9 mouse cellular contexts compared by ENCODE assay signal in genomic region chr1:154156177-154157062, GRCm38 (mm10). TPM values are rescaled to one million over a fixed set of nuclear protein-coding genes. Genes with fewer than 3 reads are reported as not detected.
DNase-seq lines count a peak whose midpoint lies in the region; ATAC-seq and TF ChIP-seq lines count a peak whose summit lies in the region.
"Had no signal": no experiment of that assay in that cellular context is flagged by ENCODE, and none has a peak within 500 bp of the region (broad histone marks: within the 10 kb centered on the region; RNA-seq: fewer than 3 reads in every experiment).

No protein-coding gene starts in this region.

- no peak overlapping the region for H3K4me3 ChIP-seq in C2C12 (ENCODE audit: insufficient read depth, poor library complexity, severe bottlenecking)
- no peak overlapping the region for H3K4me3 ChIP-seq in forebrain, embryonic 11.5 days (ENCODE audit: low read depth, low read length)
- no peak overlapping the region for H3K4me3 ChIP-seq in neural tube, embryonic 12.5 days

- peak overlapping the region; percentile 24; the same call in 1 of the 2 replicates for H3K9ac ChIP-seq in forebrain, embryonic 11.5 days (ENCODE audit: low read length)
- H3K9ac ChIP-seq in neural tube, embryonic 12.5 days, result no peak overlapping the region

- peak overlapping the region; percentile 79 for H3K27ac ChIP-seq in forebrain, embryonic 11.5 days (ENCODE audit: low read depth, low read length)
- H3K27ac ChIP-seq in neural tube, embryonic 12.5 days, result peak overlapping the region; percentile 37; the same call in 1 of the 2 replicates

- WGBS in forebrain, embryonic 11.5 days, result 51% methylated on average over 14 of the region's 14 CpGs
- 52% methylated on average over 14 of the region's 14 CpGs for WGBS in neural tube, embryonic 12.5 days

- no peak overlapping the region for H3ac ChIP-seq in C2C12 (ENCODE audit: control insufficient read depth, insufficient read length, low read depth)

- H3K36me3 ChIP-seq in C2C12 (ENCODE audit: control insufficient read depth, insufficient read depth), result no peaks in the 10 kb centered on the region
- H3K36me3 ChIP-seq in forebrain, embryonic 11.5 days (ENCODE audit: control insufficient read depth, insufficient read depth, low read length), result no peaks in the 10 kb centered on the region
- no peaks in the 10 kb centered on the region for H3K36me3 ChIP-seq in neural tube, embryonic 12.5 days

- no peaks in the 10 kb centered on the region for H3K9me3 ChIP-seq in forebrain, embryonic 11.5 days (ENCODE audit: control insufficient read depth, low read length)
- no peaks in the 10 kb centered on the region for H3K9me3 ChIP-seq in neural tube, embryonic 12.5 days

- peak; percentile 35 for DNase-seq in embryo, embryonic 10 days (ENCODE audit: low spot score)
- DNase-seq in embryo, embryonic 9.5 days (ENCODE audit: extremely low spot score), result no peak
- peak; percentile 55 for DNase-seq in forebrain, embryonic 11.5 days (ENCODE audit: low spot score)
- DNase-seq in left cerebral cortex, postnatal 10 days (ENCODE audit: extremely low spot score in 1 of 2, low spot score in 2 of 2), result peak; percentile 32 to 61
- no peak for DNase-seq in thymus, postnatal 0 days (ENCODE audit: low spot score)

- peaks cover 7% of the 10 kb centered on the region; the same call in 1 of the 2 replicates for H3K4me1 ChIP-seq in forebrain, embryonic 11.5 days (replicated peaks; ENCODE audit: control insufficient read depth, insufficient read depth, low read length)
- H3K4me1 ChIP-seq in neural tube, embryonic 12.5 days, result peaks cover 3% of the 10 kb centered on the region

- no peaks in the 10 kb centered on the region for H3K79me3 ChIP-seq in C2C12 (ENCODE audit: low read depth)

- no peak overlapping the region for H3K4me2 ChIP-seq in forebrain, embryonic 11.5 days (ENCODE audit: low read depth, low read length, severe bottlenecking)
- no peak overlapping the region for H3K4me2 ChIP-seq in neural tube, embryonic 12.5 days (replicated peaks)

- ATAC-seq in forebrain, embryonic 11.5 days (replicated peaks; ENCODE audit: low FRiP score), result peak; percentile 96
- peak; percentile 94 for ATAC-seq in neural tube, embryonic 12.5 days (ENCODE audit: low FRiP score, low read depth)
- no peak for ATAC-seq in cerebellum, adult (ENCODE audit: insufficient number of reproducible peaks, low FRiP score, low TSS enrichment)

- no peak for TF ChIP-seq CTCF in C2C12 (IDR thresholded peaks at IDR 0.05; ENCODE audit: control insufficient read depth, insufficient read depth, insufficient read length)

- H3K27me3 ChIP-seq in C2C12 (ENCODE audit: control insufficient read depth, insufficient read depth, insufficient read length), result no peaks in the 10 kb centered on the region
- no peaks in the 10 kb centered on the region for H3K27me3 ChIP-seq in forebrain, embryonic 11.5 days (ENCODE audit: control insufficient read depth, insufficient read depth, low read length)
- H3K27me3 ChIP-seq in neural tube, embryonic 12.5 days (replicated peaks), result no peaks in the 10 kb centered on the region

- intact Hi-C loops in left cerebral cortex, postnatal 10 days (cut with DNase I), result no loop called here

- H3K79me2 ChIP-seq in C2C12 (ENCODE audit: control insufficient read depth, insufficient read depth), result no peaks in the 10 kb centered on the region

TF ChIP-seq in C2C12, 6 proteins besides CTCF, POLR2A, EP300 and RAD21:
- TF ChIP-seq USF1 (IDR thresholded peaks at IDR 0.05; ENCODE audit: low read depth) (no peak), MYOD1 (IDR thresholded peaks at IDR 0.05; ENCODE audit: control insufficient read depth, insufficient read length, low read depth) (peak; percentile 54)

RNA-seq across cellular contexts. Expression of gene Zfp648, which starts 44.6 kb away (rescaled TPM):
- not detected for polyA plus RNA-seq in C2C12 (2012; fragmentation: generic; extraction: Trizol)
- not detected in 2 replicates for polyA plus RNA-seq in forebrain, embryonic 11.5 days (2014; fragmentation: Nextera tagmentation; extraction: Ambion mirVana)
- under 1 TPM; 0.43 to 0.75 TPM for total RNA-seq in left cerebral cortex, postnatal 10 days (2021)
- polyA plus RNA-seq in neural tube, embryonic 12.5 days (2016; fragmentation: Nextera tagmentation; extraction: Ambion mirVana), result 0.10 and 0.45 TPM in 2 replicates
- 0.87 and 1.5 TPM in 2 replicates for polyA plus RNA-seq in thymus, postnatal 0 days (2015; fragmentation: Nextera tagmentation; extraction: Ambion mirVana)
- total RNA-seq: common myeloid progenitor, adult 5-6 weeks had no signal

Comparison
In these comparisons a context has a peak if more than half of its experiments do, and no peak if none do; other contexts are left out.
1. DNase-seq: peak in embryo, embryonic 10 days (single experiment), forebrain, embryonic 11.5 days (single experiment) and left cerebral cortex, postnatal 10 days (2 of 2); none in embryo, embryonic 9.5 days (single experiment) and thymus, postnatal 0 days (single experiment).